Mouse (Mus musculus) skeletal muscle tissue, adult 2 months (tissue): ENCODE results near the gene Pdhx.
A peak's percentile ranks its signal among the peaks of the same experiment; 100 is the strongest.

Experiments
- DNase-seq: peaks from one replicate; pipeline ENCODE4 v3.0.0-alpha.2; 2012; ENCODE audit warnings: low read depth, low spot score

The Pdhx gene

DNA sequence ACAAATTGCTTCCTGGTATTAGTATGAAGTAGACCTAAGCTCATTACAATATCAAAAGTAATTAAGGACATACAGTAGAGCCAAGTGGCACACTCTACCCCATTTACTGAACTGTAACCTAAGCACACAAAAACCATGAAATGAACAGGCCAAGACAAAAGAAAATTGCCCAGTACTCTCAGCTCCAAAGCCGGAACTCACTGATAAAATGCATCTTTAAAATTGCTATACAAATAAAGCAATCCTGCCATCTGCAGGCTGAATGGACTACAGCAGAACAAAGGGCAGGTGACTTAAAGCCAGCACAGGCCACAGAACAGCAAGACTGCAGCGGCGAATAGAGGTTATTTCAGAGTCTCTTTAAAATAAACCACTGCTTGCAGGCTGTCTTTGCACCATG, 10.4 kb downstream of the Pdhx start:
- no peak for DNase-seq

DNA sequence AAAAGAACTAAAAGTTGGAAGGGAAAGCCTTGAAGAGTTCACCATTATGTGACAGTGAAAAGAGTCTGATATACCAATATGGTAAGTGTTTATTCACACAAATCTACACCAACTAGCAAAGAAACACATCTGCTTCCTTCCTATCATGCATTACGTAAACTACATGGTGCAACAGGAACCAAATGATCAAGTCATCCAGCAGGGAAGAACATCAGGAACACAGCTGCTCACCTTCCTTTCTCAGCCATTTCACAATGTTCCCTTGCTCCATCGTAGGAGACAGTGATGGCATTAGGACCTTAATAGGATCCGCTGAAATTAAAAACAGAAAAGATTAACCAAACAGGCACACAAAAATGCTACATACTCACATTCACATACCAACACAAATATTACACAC, 15.0 kb downstream of the Pdhx start:
- DNase-seq: no peak

DNA sequence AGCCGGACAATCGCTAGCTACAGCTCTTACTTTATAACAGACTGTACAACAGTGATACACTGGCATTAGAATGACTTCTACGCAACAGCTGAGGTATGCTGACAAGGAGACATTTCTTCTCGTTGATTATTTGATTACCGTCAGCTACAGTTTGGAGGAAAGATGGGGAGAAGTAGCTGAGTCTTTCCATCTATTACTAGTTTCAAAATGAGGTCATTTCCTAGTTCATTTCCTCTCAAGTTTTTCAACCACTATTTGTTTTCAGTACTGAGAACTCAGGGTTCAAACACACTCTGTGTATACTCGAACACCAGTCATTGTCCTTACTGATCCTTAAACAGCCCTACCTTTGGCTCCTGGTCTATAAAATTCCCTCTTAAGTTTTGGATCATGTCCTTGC, 17.5 kb downstream of the Pdhx start:
- no peak for DNase-seq

DNA sequence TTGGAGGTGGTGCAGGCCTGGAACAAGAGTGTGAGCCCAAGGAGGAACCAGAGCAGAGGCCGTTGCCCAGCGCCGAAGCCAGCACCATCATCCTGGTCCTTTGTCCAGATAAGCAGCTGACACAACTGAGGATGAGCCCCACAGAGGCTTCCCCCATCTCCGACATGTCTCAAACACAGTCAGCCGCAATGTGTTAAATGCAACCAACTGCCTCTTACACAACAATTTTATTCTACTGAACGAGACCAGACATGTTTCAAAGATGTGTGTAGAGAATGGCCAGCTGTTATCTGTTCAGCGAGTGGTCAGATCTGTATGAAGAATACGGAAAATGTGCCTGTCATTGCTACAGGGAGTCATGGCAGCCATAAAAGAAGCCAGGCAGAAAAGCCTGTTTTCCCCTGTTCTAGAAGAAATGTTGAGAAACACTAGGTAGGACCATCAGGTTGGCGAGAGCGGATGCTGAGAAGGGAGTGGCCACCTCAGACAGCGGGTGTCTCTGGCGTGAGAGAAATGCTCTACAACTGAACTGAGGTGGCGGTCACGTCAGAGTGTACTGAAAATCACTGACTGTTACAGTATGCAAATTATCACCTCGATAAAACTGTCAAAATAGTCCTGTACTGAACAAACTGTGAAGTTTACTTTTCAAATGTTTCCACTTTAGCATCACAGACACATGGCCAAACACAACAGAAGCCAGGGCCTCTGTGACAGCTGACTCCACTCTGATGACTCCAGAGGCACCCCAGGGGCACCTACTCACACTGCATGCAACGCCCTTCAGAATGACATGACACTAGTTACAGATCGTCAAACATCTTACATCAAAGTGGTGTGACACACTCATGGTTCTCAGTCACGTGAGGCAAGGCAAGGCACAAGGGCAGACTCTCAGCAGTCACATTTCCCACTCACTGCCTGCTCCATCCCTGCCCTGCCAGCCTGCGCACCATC, 21.1 kb downstream of the Pdhx start:
- DNase-seq: no peak

DNA sequence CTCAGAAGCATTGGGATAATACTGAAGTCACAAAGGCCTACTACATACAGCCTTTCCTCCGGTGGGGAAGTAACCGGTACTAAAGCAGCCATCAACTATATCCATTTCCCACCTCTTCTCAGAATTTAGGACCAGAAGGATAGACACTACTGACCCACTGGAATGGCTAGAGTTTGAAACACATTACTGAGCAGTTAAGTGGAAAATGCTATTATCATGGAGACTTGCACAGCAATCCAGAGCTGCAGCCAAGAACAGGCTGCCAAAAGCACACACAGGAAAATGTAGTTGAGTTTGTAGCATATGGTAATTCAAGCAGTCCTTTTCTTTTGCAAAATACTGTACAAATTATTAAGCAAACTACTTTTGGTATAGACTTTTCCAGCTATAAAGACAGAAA, 28.0 kb downstream of the Pdhx start:
- no peak for DNase-seq

DNA sequence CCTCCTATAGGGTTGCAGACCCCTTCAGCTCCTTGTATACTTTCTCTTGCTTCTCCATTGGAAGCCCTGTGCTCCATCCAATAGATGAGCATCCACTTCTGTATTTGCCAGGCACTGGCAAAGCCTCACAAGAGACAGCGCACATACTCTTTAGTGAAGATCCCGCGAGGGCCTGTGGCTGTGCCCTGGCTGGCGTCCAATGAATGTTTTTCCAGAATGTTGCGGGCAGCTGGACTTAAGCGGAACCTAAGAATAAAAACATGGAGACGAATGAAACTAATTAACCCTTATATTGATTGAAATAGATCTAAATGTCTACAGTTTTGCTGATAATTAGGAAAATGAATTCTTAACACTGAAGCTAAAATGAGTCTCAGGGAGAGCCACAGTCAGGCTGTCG, 32.4 kb downstream of the Pdhx start:
- no peak for DNase-seq

DNA sequence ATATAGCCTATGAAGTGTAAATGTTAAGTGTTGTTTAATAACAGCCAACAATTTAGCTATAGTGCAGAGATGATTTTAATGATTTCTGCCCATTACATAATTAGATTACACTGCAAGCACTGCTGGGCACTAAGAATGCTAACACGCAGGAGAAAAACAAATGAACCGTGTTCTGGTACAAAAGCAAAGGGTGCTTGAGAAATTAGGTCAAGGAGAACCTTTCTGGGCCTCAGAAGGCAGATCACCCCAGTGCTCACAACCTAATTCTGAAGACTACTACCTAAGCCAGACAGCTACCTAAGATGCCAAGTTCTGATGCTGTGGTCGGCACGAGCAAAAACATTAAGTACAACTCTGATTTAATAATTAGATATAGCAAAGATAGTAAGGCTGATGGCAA, 35.5 kb downstream of the Pdhx start:
- no peak for DNase-seq

DNA sequence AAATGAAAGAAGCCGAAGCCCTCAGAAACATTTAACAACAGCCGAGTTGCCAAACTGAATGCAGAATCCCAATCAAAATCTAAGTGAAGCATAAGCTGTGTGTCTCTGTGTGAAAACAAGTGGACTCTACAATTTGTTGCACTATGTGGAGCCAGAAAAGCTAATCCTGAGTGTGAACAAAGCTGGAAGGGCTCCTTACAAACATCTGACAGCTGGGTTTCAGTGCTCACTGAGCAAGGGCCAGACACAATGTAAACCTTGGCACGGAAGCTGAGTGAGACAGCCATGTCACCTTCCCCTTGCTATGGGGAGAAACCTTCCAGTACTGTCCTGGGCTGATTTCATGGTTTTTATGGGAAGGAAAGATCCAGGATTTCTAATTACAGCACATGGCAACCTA, 50.6 kb downstream of the Pdhx start:
- no peak for DNase-seq

DNA sequence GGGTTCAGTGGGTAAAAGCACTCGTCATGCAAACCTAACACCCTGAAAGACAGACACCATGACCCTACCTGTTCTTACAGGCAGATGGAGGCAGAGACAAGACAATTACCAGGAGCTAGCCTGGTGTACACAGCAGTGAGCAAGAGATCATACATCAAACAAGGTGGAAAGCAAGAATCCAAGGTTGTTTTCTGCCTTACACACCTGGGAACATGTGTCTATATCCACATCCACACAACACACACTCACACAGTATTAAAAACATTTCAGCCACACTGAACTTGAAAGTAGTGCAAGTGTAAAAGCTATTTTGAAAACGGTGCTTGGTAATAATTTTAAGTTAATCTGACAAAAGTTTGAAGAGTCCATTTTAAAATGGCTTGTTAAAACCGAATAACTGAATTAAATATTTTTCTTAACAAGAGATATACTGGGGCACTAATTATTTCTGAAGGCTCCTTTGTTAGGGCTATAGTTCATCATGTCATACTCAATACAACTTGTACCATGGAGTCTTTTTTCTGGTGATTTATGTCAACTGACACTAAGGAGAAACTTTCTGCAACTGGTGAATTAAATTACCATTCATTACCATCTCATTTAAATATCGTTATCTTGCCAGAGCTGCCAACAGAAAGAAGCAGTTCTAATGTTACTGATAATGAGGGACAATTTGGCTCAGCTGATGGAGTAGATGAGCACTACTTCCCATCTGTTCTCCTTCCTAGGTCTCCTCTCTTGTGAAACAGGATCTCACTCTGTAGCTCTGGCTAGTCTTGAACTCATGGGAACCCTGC, 52.9 kb downstream of the Pdhx start:
- no peak for DNase-seq

DNA sequence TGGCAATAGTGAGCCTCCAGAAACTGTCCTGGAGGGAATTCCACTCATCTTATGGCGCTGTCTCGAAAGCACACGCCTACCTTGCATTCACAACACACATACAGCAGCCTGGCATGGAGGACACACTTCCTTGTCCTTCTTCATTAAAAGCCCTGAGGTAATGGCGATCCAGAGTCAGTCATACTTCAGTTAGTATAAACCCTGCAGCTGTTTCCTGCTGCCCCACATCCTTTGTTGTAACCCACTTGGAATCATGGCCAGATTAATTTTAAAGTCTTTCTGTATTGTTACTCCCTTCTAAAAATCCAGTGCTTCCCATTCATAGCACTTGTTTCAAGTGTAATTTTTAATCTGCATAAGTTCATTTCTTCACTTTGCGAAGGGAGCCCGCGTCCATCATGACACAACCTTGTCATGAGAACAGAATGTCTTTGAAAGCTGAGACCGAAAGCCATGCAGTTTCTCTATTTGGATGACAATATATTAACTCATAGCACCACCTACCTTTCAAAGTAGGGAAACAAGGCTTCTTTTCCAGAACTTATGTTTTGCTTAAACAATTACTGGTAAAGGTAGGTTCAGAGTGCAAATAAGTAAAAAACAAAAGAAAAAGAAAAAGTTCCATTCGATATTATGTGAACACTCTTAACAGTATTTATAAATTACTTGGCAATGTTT, 54.4 kb downstream of the Pdhx start:
- peak; percentile 43 for DNase-seq

DNA sequence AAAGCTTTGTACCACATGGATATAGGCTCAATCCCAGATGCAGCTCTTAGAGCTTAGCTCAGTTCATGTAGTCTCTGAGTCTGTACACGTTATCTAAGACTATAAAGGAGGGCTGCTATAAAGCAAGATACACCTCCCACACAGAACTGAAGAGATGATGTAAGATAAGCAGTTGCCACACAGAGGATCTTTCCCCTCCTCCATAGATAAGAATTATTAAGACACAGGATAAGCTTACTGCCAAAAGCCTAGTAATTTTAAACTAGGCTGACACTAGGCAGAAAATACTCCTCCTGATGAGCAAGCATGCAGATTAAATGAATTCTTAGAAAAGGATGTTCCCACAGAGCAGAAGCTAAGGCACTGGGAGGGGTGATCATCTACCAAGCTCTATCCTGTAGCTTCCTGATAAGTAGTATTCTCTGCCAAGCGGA, 55.9 kb downstream of the Pdhx start:
- DNase-seq: no peak

DNA sequence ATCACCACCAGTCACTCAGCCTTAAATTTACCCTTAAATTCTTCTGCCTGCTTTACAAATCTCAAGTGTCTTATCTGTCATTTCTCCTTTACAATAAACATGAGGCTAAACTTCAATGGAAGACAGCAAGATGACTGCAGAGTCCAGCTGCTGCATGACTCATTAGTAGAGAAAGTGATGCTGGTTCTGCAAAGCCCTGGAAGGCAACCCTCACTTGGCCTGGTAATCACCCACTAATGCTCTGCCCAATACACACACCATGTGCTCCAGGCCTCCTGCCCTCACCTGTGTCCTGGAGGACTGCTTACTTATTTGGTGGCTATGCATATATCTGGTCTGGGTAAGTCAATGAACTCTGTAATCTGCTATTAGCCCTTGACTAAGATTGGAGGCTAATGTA, 57.2 kb downstream of the Pdhx start:
- DNase-seq: no peak

DNA sequence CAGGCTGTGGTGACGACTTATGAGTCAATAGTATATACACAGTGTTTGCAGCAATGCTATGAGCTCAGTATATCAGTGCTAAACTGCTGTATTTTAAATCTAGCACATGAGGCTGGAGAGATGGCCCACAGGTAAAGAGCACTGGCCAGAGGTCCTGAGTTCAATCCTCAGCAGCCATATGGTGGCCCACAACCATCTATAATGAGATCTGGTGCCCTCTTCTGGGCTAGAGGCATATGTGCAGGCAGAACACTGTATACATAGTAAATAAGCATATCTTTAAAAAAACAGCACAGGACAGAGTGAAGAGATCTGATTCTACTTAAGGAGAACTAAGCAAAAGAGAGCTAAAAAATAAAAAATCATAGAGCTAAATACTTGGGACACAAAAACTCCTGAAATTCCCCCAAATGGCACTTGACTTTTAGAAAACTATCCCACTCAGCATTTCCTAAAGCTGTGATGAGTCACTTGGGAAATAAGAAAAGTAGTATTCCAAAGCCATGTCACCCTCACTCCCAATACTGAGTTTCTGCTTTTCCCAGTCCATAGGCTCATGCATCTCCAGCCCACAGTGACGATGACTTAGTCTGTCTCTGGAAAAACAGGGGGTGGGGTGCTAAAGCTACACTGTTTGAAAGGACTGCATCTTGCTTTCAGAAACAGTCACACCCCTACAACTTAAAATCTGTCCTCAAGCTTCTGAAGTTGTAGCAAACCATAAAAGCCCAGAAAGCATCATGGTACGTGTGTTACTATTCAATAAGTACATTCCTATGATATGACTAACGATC, 60.3 kb downstream of the Pdhx start:
- no peak for DNase-seq

DNA sequence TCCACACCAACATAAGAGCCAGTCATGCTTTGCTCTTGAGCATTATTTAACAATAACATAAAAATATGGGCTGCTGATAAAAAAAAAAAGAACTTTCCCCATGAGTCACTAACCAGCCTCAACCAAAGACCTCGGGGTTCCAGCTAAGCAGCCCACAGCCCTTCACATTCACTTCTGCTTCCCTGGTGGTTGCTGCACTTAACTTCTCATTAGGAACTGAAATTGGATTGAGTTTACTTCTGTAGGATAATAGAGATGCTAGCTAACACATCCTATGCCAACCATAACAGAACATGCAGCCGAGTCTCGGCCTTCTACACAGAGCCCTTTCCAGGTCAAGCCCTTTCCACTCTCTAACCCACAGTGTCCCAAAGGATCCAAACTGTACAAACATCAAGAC, 65.1 kb downstream of the Pdhx start:
- DNase-seq: no peak

DNA sequence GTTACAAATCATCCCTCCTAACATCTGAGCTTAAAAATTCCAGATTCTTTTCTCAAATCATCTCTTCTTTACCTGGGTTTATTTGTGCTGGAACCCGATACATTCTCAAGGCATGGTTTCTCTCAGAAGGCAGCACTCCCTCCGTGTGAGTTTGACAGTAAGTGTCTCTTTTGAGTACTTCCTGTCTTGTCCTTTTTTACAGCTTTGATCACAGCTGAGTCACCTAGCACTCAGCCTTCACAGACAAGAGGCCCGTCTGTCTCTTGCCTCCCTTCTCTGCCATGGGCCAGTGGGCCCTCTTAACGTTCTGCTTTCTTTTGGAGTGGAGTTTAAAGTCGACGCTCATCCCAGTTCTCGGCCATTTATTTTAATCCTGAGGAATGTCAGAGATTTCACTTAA, 68.7 kb downstream of the Pdhx start:
- DNase-seq: no peak

DNA sequence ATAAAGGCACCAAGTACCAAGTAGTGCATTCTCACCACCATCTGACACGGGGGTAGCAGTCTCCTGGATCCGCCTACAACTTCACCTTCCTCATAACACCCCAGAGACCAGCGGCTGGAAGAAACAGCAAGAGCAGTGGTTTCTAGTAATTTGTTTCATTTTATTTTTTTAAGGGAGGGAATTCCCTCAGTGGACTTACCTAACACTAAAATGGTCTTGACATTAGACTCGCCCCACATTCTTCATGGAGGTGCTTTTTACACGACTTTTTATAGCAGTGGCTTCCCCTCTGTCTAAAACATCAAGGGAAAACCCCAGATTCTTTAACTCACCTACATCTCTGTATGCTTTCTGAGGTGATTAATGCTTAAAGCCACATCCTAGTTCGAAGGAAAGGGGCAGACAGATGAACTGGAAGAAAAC, 74.1 kb downstream of the Pdhx start:
- DNase-seq: no peak

DNA sequence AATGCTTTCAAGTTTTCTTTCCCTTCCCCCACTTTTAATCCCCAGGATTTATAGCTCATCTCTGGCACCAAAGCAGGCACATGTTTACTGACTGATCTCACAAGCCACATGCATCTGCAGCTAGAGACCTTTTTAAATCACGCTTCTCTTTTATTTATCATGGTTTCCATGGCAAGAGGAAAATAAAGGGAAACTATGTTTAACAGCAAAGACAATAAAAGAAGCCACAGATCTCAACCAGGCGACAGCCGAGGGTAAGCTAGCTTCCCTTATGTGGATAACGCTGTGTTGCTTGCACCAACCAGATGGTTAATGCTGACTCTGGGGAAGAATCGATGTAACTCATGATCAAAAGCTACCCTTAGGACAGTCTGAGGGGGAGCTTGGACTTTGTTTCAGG, 75.0 kb downstream of the Pdhx start:
- no peak for DNase-seq

DNA sequence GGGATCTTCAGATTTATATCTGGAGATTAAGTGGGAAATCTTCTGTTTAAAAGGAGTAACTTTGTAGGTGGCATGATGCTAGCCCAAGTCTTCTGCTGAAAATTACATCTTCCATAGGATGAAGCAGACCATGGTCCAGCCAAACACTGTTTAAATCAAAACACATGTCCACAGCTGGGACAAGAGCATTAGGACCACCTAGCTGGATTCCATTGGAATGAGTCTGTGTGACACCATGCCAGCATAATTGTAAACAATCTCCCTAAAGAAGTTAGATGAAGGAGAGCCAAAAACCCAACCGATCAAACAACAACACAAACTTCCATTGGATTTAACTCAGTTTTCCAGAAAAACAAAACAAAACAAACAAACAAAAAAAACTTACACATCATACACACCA, 75.4 kb downstream of the Pdhx start:
- no peak for DNase-seq

DNA sequence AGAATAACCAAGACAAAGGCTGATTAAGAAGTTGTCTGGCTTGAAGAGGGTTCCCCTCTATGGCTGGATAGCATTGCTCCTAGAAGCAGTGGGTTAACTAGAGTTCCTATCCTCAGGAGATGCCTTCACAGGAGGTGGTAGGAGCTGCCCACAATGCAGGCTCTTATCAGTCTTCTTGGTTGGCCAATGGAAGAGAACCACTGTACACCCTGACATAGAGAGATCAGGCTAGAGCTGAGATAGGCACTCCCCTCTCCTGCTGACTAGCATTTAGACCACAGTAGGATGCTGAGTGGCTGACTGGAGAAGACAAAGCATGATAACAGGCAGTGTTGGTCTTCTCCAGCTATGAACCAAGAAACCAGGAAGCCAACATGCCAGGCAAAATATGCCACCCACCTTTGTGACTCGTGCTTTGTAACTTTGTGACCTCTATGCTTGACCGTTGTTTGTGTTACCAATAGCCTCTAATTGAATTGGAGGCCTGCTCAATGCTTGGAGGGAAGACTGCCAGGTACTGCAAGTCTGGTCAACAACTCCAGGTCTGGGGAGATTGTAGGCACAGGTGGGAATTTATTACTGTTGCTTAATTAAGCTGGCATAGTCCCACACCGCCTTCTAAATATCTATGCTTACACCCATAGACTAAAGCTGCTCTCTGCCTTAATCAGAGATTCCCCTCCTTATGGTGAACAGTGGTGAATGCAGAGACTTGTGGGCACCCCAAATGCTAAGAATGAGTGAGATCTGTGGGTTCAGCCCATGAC, 79.3 kb downstream of the Pdhx start:
- no peak for DNase-seq

DNA sequence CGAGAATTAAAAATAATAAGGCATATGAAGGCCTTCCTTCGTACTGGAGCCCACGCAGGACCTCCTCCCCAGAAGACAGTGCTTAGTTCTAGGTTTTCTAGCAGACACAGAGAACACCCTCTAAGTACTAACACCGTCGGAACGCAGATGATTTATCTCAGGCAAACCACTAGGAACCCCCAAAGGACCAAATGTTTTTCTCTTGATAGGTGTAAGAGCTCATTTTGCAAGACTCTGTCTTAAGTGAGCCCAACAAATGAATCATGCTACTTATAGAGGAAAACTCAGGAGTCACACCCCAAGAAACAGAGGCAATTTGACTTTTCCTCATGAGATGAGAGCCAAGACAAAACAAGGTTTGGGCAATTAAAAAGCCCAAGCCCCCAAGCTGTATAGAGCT, 80.9 kb downstream of the Pdhx start:
- DNase-seq: no peak

DNA sequence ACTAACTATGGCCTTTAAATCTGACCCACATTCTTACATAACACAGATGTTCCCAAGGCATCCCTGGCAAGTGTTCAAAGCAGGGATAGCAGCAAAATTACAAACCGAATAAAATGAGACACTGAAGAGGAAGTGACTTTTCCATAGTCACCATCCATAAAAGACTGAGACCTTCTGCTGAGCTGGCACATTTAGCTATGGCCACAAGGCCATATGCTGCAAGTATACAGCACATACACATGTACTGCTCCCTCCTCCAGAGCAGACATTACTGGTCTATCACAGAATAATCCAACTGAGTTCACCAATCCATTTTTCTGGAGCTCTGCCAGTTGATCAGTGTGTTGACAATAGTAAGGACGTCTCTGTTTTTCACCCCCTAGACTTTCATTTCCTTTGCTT, 83.0 kb downstream of the Pdhx start:
- peak; percentile 19 for DNase-seq
